Mouse (Mus musculus) limb, embryonic 12.5 days (tissue): ENCODE measurements around the gene Dnajc12. TPM values are rescaled to one million over a fixed set of nuclear protein-coding genes. Genes with fewer than 3 reads are reported as not detected.

Experiments
- ATAC-seq: fragments of 200-750 bp; cut with Nextera tagmentation; 2 replicates; pipeline ENCODE4 v1.8.0; 2017; ENCODE audit warnings: low read depth, moderate TSS enrichment; ENCODE audit not compliant: insufficient number of reproducible peaks, insufficient read depth, low FRiP score, low TSS enrichment
- H3K27ac ChIP-seq: fragments of 300-500 bp; sonication (generic); 2 replicates; pipeline ENCODE4 v1.5.1; 2016; ENCODE audit warnings: mild to moderate bottlenecking, moderate library complexity
- H3K27me3 ChIP-seq: fragments of 300-500 bp; sonication (generic); 2 replicates; pipeline ENCODE4 v1.6.1; 2016; ENCODE audit warnings: mild to moderate bottlenecking, moderate library complexity
- H3K36me3 ChIP-seq: fragments of 300-500 bp; sonication (generic); 2 replicates; pipeline ENCODE4 v1.6.1; 2016; ENCODE audit warnings: mild to moderate bottlenecking, moderate library complexity
- H3K4me1 ChIP-seq: fragments of 300-500 bp; sonication (generic); replicated peaks from 2 replicates; pipeline ENCODE4 v1.6.1; 2016
- H3K4me2 ChIP-seq: fragments of 300-500 bp; sonication (generic); 2 replicates; pipeline ENCODE4 v1.6.1; 2016; ENCODE audit warnings: mild to moderate bottlenecking, moderate library complexity
- H3K4me3 ChIP-seq: fragments of 300-500 bp; sonication (generic); replicated peaks from 2 replicates; pipeline ENCODE4 v1.5.1; 2016; ENCODE audit warnings: mild to moderate bottlenecking
- H3K9ac ChIP-seq: fragments of 300-500 bp; sonication (generic); replicated peaks from 2 replicates; pipeline ENCODE4 v1.6.1; 2016; ENCODE audit warnings: mild to moderate bottlenecking, moderate library complexity
- H3K9me3 ChIP-seq: fragments of 300-500 bp; sonication (generic); 2 replicates; pipeline ENCODE4 v1.6.1; 2016; ENCODE audit warnings: mild to moderate bottlenecking, moderate library complexity
- WGBS: fragments of 180-500 bp; shearing (Covaris S2); methylation state at CpG from one replicate; pipeline ENCODE4 v1.1.7; 2016; 5-methylcytosine and 5-hydroxymethylcytosine counted together
- polyA plus RNA-seq: library from polyadenylated mRNA; unstranded; fragments of >200 nt; fragmentation: Nextera tagmentation; extraction: Ambion mirVana; gene quantifications from 2 replicates; pipeline ENCODE4 v1.2.1, GENCODE M21; 2016

Gene Dnajc12
- polyA plus RNA-seq, 1 experiment from 2014 or later = 16.1 TPM

DNA sequence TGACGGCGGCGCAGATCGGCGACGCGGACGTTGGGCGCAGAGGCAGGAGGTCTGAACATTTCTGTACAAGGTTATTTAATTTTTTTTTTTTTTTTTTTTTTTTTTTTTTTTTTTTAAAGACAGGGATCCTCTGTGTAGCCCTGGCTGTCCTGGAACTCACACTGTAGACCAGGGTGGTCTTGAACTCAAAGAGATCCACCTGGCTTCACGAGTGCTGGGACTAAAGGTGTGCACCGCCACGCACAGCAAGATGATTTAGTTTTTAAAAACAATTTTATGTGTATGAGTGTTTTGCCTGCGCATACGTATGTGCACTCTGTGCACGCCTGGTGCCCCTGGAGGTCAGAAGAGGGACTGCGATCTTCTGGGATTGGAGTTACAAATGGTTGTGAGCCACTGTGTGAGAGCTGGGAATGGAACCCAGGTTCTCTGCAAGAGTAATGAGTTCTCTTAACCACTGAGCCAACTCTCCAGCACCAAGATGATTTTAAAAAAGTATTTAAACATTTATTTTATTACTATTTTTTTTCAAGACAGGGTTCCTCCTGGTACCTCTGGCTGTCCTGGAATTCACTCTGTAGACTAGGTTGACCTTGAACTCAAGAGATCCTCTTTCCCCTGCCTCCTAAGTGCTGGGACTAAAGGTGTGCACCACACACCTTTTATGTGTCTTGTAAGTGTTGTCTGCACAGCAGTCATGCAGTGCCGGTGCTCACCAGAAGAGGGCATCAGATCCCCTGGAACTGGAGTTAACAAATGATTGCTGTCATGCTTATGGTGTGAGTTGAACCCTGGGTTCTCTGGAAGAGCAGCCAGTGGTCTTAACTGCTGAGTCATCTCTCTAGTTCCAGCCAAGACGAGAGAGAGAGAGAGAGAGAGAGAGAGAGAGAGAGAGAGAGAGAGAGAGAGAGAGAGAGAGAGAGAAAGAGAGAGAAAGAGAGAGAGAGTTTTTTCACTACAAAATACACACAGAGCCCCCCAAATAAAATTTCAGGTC, 39.8 kb downstream of the Dnajc12 start, which contains the start of gene Gm7075:
TSS of gene Gm7075 (minus strand) at position 51 of the 997 bp plus-strand sequence.
- no peak within 1 kb of the TSS for H3K27ac ChIP-seq
- ATAC-seq = no peak
- H3K9me3 ChIP-seq = no peaks in the 10 kb centered on the region
- H3K4me2 ChIP-seq = no peak within 1 kb of the TSS
- H3K9ac ChIP-seq = no peak within 1 kb of the TSS
- H3K4me1 ChIP-seq = no peaks in the 10 kb centered on the region
- WGBS = 91% methylated on average over 18 of the region's 18 CpGs
- H3K36me3 ChIP-seq = no peaks in the 10 kb centered on the region
- H3K27me3 ChIP-seq = no peaks in the 10 kb centered on the region
- no peak within 1 kb of the TSS for H3K4me3 ChIP-seq

DNA sequence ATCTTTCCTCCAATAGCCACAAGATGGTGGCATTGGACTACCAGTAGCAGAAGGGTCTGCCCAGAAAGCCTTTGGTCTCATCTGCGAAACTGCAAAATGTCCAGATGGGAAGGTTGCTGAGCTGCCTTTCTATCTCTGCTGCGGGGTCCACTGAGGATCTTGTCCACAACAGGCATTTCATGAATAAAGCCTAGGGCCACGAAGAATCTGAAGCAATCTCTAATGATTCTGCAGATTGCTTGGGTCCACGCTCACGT, 40.4 kb downstream of the Dnajc12 start:
- Histone ChIP-seq H3K9ac (no peak overlapping the region), H3K27me3 (no peaks in the 10 kb centered on the region), H3K9me3 (no peaks in the 10 kb centered on the region), H3K36me3 (no peaks in the 10 kb centered on the region), H3K4me3 (no peak overlapping the region), H3K4me2 (no peak overlapping the region), H3K27ac (no peak overlapping the region), H3K4me1 (no peaks in the 10 kb centered on the region)
- 93% methylated on average over 5 of the region's 5 CpGs for WGBS
- ATAC-seq = no peak

DNA sequence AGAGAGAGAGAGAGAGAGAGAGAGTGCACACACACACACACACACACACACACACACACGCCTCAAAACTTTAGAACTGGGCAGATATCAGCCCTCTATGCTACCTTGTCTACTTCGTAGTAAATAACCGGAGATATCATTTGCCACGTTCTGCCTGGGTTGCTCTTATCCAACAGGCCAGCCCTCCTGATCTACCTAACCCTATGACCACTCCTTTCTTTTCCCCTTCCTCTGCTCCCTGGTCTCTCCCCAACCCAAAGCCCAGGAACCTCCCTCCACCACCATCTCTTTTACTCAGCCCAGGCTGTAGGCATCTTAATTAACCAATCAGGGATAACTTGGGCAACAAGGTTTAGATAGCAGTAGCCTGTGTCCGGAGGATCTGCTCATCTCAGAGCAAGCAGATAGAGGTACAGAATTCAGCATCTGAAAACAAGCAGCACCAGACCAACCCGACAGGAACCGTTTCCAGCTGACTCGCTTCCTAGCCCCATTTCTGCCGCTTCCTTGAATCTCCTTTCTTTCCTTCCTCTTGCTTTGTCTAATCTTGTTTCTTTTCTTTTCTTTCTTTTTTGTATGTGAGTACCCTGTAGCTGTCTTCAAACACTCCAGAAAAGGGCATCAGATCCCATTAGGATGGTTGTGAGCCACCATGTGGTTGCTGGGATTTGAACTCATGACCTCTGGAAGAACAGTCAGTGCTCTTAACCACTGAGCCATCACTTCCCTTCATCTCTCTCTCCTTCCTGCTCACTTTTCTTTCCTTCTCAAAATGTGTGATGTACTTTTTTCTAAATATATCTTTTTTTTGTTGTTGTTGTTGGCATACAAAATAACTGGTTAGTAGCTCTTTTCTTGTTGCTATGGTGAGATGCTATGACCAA, 41.6 kb downstream of the Dnajc12 start:
- Histone ChIP-seq H3K27me3 (no peaks in the 10 kb centered on the region), H3K9me3 (no peaks in the 10 kb centered on the region), H3K4me1 (no peaks in the 10 kb centered on the region), H3K36me3 (no peaks in the 10 kb centered on the region), H3K27ac (no peak overlapping the region), H3K9ac (no peak overlapping the region), H3K4me3 (no peak overlapping the region), H3K4me2 (no peak overlapping the region)
- WGBS = 85% methylated on average over 9 of the region's 9 CpGs
- ATAC-seq = no peak

DNA sequence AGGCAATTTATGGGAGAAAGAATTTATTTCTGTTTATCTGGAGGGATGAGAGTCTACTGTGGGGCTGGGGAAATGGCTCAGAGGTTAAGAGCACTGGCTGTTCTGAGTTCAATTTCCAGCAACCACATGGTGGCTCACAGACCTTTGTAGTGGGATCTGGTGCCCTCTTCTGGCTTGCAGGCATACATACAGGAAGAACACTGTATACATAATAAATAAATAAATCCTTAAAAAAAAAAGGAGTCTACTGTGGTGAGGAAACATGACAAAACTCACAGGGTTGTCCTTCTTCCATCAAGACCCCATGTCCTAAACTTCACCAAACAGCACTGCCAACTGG, 42.2 kb downstream of the Dnajc12 start:
- no peaks in the 10 kb centered on the region for H3K4me1 ChIP-seq
- H3K4me2 ChIP-seq = no peak overlapping the region
- H3K9ac ChIP-seq = no peak overlapping the region
- H3K9me3 ChIP-seq = no peaks in the 10 kb centered on the region
- no peaks in the 10 kb centered on the region for H3K36me3 ChIP-seq
- ATAC-seq = no peak
- H3K27me3 ChIP-seq = no peaks in the 10 kb centered on the region
- H3K4me3 ChIP-seq = no peak overlapping the region
- H3K27ac ChIP-seq = no peak overlapping the region

DNA sequence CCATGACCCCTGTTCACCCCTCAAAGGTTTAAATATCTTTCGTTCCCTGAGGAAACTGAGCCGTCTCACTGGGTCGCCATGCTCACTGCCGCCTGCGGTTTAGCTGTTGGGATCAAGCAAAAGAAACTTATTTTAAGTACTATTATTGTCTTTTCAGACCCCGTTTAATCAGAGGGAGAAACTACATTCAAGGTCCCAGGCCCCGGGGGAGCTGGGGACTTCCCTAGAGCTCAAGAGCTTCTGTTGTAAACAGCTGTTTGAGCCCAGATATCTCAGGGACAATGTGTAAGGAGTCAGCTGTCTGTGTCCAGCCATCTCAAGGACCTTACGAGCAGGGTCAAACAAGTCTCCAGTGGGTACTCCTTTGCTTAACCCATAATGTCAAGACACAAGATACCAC, 44.9 kb downstream of the Dnajc12 start:
- no peaks in the 10 kb centered on the region for H3K27me3 ChIP-seq
- H3K9ac ChIP-seq = no peak overlapping the region
- 80% methylated on average over 8 of the region's 8 CpGs for WGBS
- no peak for ATAC-seq
- H3K4me3 ChIP-seq = no peak overlapping the region
- H3K9me3 ChIP-seq = no peaks in the 10 kb centered on the region
- H3K27ac ChIP-seq = no peak overlapping the region
- no peak overlapping the region for H3K4me2 ChIP-seq
- H3K36me3 ChIP-seq = no peaks in the 10 kb centered on the region
- no peaks in the 10 kb centered on the region for H3K4me1 ChIP-seq

DNA sequence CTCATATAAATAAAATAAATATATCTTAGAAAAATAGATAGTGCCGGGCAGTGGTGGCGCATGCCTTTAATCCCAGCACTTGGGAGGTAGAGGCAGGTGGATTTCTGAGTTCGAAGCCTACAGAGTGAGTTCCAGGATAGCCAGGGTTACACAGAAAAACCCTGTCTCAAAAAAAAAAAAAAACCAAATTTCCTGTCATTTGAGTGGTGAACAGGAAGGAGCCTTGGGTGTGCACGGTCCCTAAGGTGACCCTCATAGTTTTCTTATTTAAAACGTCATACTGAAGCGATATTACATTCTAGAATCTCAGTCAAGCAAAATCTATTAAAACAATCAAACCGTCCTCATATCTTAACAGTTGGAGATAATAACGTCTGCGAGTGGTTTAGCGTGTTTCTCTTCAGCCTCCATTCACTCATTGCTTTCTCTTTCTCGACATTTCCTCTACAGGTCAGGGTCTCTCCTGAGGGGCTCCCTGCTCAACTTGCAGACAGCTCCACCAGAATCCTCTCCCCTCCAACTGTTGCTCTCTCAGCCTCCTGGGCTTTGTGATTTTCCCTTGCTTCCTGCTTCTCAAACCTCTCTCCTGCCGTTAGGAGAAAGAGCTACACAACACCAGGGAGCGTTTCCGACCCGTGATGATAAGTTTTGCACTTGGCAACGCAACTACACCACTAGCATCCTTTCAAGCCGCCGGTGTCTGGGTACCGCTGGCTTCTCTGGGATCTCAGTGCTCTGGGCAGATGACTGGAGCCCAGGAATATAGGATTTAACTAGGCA, 46.2 kb downstream of the Dnajc12 start:
- peak overlapping the region; percentile 68 for H3K4me2 ChIP-seq
- ATAC-seq = no peak
- WGBS = 26% methylated on average over 19 of the region's 19 CpGs
- peak overlapping the region; percentile 64 for H3K27ac ChIP-seq
- H3K4me3 ChIP-seq = peak overlapping the region; percentile 71
- no peaks in the 10 kb centered on the region for H3K27me3 ChIP-seq
- peak overlapping the region; percentile 62 for H3K9ac ChIP-seq
- no peaks in the 10 kb centered on the region for H3K36me3 ChIP-seq
- no peaks in the 10 kb centered on the region for H3K9me3 ChIP-seq
- H3K4me1 ChIP-seq = no peaks in the 10 kb centered on the region

DNA sequence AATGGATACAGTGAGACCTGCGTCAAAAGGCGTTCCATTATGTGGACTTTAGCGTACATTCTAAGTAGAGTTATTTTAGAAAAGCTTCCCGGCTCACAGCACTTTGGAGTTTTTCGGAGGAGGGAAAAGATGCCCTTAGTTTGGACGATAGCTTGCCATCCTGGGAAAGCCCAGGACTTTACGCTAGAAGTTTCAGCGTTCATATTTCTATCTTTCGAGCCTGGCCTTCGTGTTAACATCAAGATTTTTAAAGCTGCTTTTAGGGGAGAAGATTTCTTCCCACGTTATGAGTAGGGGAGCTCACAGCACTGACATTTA, 46.7 kb downstream of the Dnajc12 start:
- H3K36me3 ChIP-seq = no peaks in the 10 kb centered on the region
- H3K27me3 ChIP-seq = no peaks in the 10 kb centered on the region
- peak overlapping the region; percentile 62 for H3K9ac ChIP-seq
- peak overlapping the region; percentile 64 for H3K27ac ChIP-seq
- H3K4me2 ChIP-seq = peak overlapping the region; percentile 68
- H3K4me3 ChIP-seq = peak overlapping the region; percentile 71
- 2% methylated on average over 11 of the region's 11 CpGs for WGBS
- H3K4me1 ChIP-seq = no peaks in the 10 kb centered on the region
- no peaks in the 10 kb centered on the region for H3K9me3 ChIP-seq
- ATAC-seq = no peak

DNA sequence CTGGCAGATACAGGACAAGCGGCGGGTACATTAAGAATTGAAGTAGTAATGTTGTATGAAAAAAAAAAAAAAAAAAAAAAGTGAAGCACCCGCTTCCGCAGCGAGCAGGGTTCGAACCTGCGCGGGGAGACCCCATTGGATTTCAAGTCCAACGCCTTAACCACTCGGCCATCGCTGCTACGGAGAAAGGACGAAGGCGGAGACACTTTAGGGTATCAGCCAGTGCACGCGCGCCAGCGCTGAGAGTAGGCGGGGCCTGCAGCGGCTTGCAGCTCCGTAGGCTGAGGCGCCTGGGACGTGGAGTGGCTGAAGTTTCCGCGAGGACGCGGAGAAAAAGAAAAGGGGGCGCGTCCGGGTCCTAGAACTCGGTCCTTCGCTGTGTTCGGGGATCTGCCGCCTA, 47.1 kb downstream of the Dnajc12 start:
- Histone ChIP-seq H3K9me3 (no peaks in the 10 kb centered on the region), H3K9ac (peak overlapping the region; percentile 65), H3K4me3 (peak overlapping the region; percentile 71), H3K4me2 (peak overlapping the region; percentile 68), H3K27me3 (no peaks in the 10 kb centered on the region), H3K4me1 (no peaks in the 10 kb centered on the region), H3K27ac (peak overlapping the region; percentile 81), H3K36me3 (no peaks in the 10 kb centered on the region)
- peak; percentile 86 for ATAC-seq
- under 1% methylated on average over 34 of the region's 34 CpGs for WGBS

DNA sequence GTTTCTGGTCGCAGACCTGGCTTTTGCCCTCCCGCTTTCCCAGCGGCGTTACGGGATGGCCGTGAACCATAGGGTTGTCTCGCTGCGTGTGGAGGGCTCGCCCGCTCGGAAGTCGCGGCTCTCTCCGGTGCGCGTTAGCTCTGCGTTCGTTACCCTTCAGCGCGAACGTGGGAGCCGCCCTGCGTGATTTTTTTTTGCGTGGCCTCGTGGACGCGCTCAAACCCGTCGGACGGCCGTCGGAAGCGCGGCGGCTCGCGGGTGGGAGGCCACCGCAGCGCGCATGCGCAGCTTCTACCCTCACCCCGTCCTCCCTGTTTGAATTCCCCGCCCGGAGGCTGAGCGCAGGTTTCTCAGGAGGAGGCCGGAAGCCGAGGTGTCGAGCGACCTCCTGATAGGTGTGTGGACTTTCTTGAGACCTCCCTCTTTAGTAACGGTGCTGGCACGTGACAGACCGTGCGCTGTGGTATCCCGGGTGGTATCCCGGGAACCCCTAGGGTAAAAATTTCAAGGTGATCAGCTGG, 47.6 kb downstream of the Dnajc12 start, which contains the start of gene Ctnna3:
TSS of gene Ctnna3 (plus strand) at position 314 of the 521 bp plus-strand sequence.
- Histone ChIP-seq H3K4me3 (peak within 1 kb of the TSS; percentile 71), H3K36me3 (no peaks in the 10 kb centered on the region), H3K27ac (peak within 1 kb of the TSS; percentile 81), H3K4me2 (peak within 1 kb of the TSS; percentile 68), H3K9ac (peak within 1 kb of the TSS; percentile 65), H3K9me3 (no peaks in the 10 kb centered on the region), H3K4me1 (no peaks in the 10 kb centered on the region), H3K27me3 (no peaks in the 10 kb centered on the region)
- under 1% methylated on average over 55 of the region's 55 CpGs for WGBS
- peak; percentile 95 for ATAC-seq

DNA sequence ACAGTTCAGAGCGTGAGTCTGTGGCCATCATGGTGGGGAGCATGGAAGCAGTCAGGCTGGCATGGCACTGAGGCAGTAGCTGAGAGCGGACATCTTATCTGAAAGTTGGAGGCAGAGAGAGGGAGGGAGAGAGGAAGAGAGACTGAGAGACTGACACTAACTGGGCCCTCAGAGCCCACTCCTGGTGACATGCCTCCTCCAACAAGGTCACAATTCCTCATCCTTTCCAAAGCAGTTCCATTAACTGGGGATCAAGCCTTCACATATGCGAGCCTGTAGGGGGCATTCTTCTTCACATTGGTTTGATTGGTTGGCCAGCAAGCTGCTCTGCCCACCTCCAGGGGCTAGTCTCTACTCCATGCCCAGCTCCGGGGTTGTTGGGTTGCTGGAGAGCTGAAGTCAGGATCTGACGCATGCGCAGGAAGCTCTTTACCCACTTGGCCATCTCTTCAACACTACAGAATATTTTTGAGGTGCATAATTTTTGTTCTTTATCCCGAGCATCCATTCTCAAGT, 49.0 kb downstream of the Dnajc12 start:
- H3K4me1 ChIP-seq = no peaks in the 10 kb centered on the region
- no peak for ATAC-seq
- H3K9me3 ChIP-seq = no peaks in the 10 kb centered on the region
- H3K4me2 ChIP-seq = no peak overlapping the region
- H3K27me3 ChIP-seq = no peaks in the 10 kb centered on the region
- no peak overlapping the region for H3K9ac ChIP-seq
- no peaks in the 10 kb centered on the region for H3K36me3 ChIP-seq
- no peak overlapping the region for H3K4me3 ChIP-seq
- no peak overlapping the region for H3K27ac ChIP-seq
- 93% methylated on average over 7 of the region's 7 CpGs for WGBS
